Mouse (Mus musculus): ENCODE results near the gene Pimreg.

- no peak for TF ChIP-seq CTCF (IDR thresholded peaks at IDR 0.05; ENCODE audit: insufficient read depth, low read depth, low read length)
- TF ChIP-seq POLR2A (IDR thresholded peaks at IDR 0.05; ENCODE audit: insufficient read depth, low read depth, low read length) = no peak
These were observed 15.3 kb downstream of the Pimreg start for GRCm38 (mm10) chr11:72057166-72057565.

All from olfactory bulb, adult 2 months (tissue).